Mouse (Mus musculus) G1E (cell line): Measurements from ENCODE around the gene Olfr483. TPM values are rescaled to one million over a fixed set of nuclear protein-coding genes. Genes with fewer than 3 reads are reported as not detected.

ENCODE experiments used
- ATAC-seq: 2 replicates; pipeline ENCODE4 v1.8.0; 2016; ENCODE audit warnings: mild to moderate bottlenecking; ENCODE audit not compliant: insufficient number of reproducible peaks, poor library complexity, low FRiP score, severe bottlenecking; ENCODE audit errors: extremely low read depth
- DNase-seq: peaks from one replicate; pipeline ENCODE4 v3.0.0; 2012; ENCODE audit warnings: low spot score
- H3K27me3 ChIP-seq: 2 replicates; pipeline ENCODE4 v1.6.1; 2012; ENCODE audit warnings: mild to moderate bottlenecking, low read length, inconsistent platforms; ENCODE audit not compliant: insufficient read depth
- H3K36me3 ChIP-seq: replicated peaks from 2 replicates; pipeline ENCODE3; 2012; ENCODE audit warnings: mild to moderate bottlenecking, inconsistent platforms
- H3K4me1 ChIP-seq: 2 replicates; pipeline ENCODE4 v1.6.1; 2012; ENCODE audit warnings: low read depth, low read length, inconsistent platforms, mixed read lengths; ENCODE audit not compliant: insufficient read depth
- H3K4me3 ChIP-seq: 2 replicates; pipeline ENCODE4 v1.5.1; 2012; ENCODE audit warnings: low read depth, mild to moderate bottlenecking, inconsistent platforms, low read length, moderate library complexity, mixed read lengths
- H3K9me3 ChIP-seq: replicated peaks from 2 replicates; pipeline ENCODE4 v1.6.1; 2012; ENCODE audit warnings: inconsistent platforms
- CTCF ChIP-seq: IDR thresholded peaks from 2 replicates; pipeline ENCODE4 v1.5.1; 2012; ENCODE audit warnings: low read depth, low read length, inconsistent platforms, mixed read lengths
- GATA1 ChIP-seq: IDR thresholded peaks from 2 replicates; pipeline ENCODE4 v1.6.1; 2012; ENCODE audit warnings: borderline replicate concordance, low read length, inconsistent platforms, mixed read lengths
- GATA2 ChIP-seq: IDR thresholded peaks from 2 replicates; pipeline ENCODE4 v1.6.1; 2012; ENCODE audit warnings: low read depth, low read length, inconsistent platforms, borderline replicate concordance
- POLR2AphosphoS5 ChIP-seq: IDR thresholded peaks from 2 replicates; pipeline ENCODE4 v1.6.1; 2012; ENCODE audit warnings: low read depth, low read length, inconsistent platforms; ENCODE audit not compliant: insufficient replicate concordance
- TAL1 ChIP-seq: conservative IDR thresholded peaks from 2 replicates; pipeline ENCODE4 v1.6.1; 2012; ENCODE audit warnings: low read depth, low read length, inconsistent platforms, mixed read lengths
- polyA plus RNA-seq: library from polyadenylated mRNA; stranded (reverse); fragments of >175 nt; gene quantifications from 2 replicates; pipeline ENCODE4 v1.2.3, GENCODE M21; 2012
- total RNA-seq, 2 experiments: library from RNA; stranded (forward) in 1 of 2; stranded (reverse) in 1 of 2; fragments of 200-1000 nt in 1 of 2; fragments of >200 nt in 1 of 2; fragmentation: Nextera tagmentation in 1 of 2; gene quantifications; 2 replicates each; pipeline ENCODE4 v1.2.3; 2014 to 2017

Olfr483 gene
- total RNA-seq (2014; fragmentation: Nextera tagmentation) (not detected in 2 replicates), total RNA-seq (2017) (not detected in 2 replicates), polyA plus RNA-seq (not detected in 2 replicates)

DNA sequence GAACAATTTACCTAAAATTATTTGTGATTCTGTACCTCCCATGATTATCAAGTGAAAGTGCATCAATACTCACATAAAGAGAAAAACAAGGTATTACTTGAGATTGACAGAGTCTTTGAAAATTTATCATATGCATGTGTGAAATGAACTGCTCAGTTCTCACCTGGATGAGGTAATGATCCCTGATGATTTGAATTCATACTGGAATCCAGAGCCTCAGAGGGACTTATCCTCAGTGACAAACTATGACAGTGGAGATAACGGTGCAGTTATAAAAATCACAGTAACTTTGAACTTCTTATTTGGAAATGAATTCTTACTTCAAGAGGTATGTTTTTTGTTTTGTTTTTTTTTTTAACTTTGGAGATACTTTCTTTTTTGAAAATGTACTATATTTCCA lies at the start of gene Olfr483:
Olfr483 (plus strand) TSS at position 301 of the 400 bp plus-strand sequence.
- H3K36me3 ChIP-seq, result no peaks in the 10 kb centered on the region
- DNase-seq (no peak), ATAC-seq (no peak)
- no peaks in the 10 kb centered on the region for H3K27me3 ChIP-seq
- H3K9me3 ChIP-seq, result no peaks in the 10 kb centered on the region
- no peak within 1 kb of the TSS for H3K4me3 ChIP-seq
- H3K4me1 ChIP-seq, result no peaks in the 10 kb centered on the region
- TF ChIP-seq GATA1 (no peak), TAL1 (no peak), CTCF (no peak), POLR2AphosphoS5 (no peak), GATA2 (no peak)

DNA sequence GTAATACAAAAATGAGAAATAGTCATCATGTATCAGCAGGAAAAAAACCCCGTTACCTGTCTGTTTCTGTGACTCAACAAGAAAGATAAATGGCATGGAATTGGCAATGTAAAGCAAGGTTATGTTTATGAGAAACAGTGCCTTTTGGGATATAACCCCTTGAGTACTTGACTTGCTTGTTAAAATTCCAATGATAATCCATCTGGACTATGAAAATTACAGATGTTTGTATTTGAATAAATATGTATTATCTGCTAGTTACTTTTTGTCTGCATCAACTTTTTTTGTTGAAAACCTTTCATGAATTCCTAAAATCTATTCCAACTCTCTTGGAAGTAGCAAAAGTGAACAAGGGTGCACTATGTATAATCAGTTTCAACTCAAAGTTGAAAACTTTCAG lies 33.4 kb upstream of the Olfr483 start, which contains the start of gene Olfr480:
Olfr480 (minus strand) TSS at position 101 of the 400 bp plus-strand sequence.
- DNase-seq, result no peak
- ATAC-seq, result no peak
- no peak for TF ChIP-seq POLR2AphosphoS5
- no peak for TF ChIP-seq TAL1
- TF ChIP-seq GATA2, result no peak
- TF ChIP-seq CTCF, result no peak
- no peak for TF ChIP-seq GATA1
- Histone ChIP-seq H3K4me3 (no peak within 1 kb of the TSS), H3K9me3 (peaks cover 6% of the 10 kb centered on the region), H3K4me1 (no peaks in the 10 kb centered on the region), H3K27me3 (no peaks in the 10 kb centered on the region), H3K36me3 (no peaks in the 10 kb centered on the region)

DNA sequence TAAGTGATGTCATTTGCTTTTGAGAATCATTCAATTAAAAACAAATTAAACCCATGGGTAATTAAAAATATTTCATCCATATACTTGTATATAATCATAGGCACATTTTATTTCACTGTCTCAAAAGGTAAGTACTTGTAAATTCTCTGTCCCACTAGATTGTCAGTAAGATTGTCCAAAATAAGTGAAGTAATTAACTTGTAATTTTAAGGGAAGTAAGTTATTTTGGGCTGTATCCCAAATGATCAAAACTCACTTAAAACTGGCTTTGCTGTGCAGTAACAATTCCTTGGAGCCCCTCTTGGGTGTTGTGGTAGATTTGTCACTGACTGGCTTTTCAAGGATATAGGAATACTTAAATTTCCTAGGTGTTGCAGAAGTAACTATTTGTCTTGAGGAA lies 21.1 kb upstream of the Olfr483 start, which contains the start of gene Olfr481:
Olfr481 (plus strand) TSS at position 301 of the 400 bp plus-strand sequence.
- Histone ChIP-seq H3K4me1 (no peaks in the 10 kb centered on the region), H3K27me3 (no peaks in the 10 kb centered on the region), H3K9me3 (peaks cover 9% of the 10 kb centered on the region; the same call in 1 of the 2 replicates), H3K4me3 (no peak within 1 kb of the TSS), H3K36me3 (no peaks in the 10 kb centered on the region)
- DNase-seq (no peak), ATAC-seq (no peak)
- TF ChIP-seq TAL1 (no peak), CTCF (no peak), GATA2 (no peak), GATA1 (no peak), POLR2AphosphoS5 (no peak)

DNA sequence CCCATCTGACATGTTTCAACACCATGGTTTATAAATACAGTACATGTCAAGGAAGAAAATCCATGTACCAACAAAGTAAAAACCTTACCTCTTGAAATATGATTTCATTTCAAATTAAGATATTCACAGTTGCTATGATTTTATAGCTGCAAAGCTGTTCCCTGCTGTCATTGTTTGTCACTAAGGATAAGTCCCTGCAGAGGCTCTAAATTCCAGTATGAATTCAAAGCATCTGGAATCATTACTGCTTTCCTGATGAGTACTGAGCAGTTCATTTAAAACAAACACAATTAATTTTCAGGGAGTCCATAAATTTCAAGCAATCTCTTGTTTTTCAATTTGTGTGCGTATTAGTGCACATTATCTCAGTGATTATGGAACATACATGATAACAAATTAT lies 3.2 kb upstream of the Olfr483 start, which contains the start of gene Olfr482:
Olfr482 (minus strand) TSS at position 101 of the 400 bp plus-strand sequence.
- ATAC-seq, result no peak
- H3K4me1 ChIP-seq, result no peaks in the 10 kb centered on the region
- no peaks in the 10 kb centered on the region for H3K36me3 ChIP-seq
- no peak for DNase-seq
- TF ChIP-seq POLR2AphosphoS5 (no peak), CTCF (no peak), GATA1 (no peak), GATA2 (no peak), TAL1 (no peak)
- H3K9me3 ChIP-seq, result no peaks in the 10 kb centered on the region
- no peak within 1 kb of the TSS for H3K4me3 ChIP-seq
- H3K27me3 ChIP-seq, result no peaks in the 10 kb centered on the region

DNA sequence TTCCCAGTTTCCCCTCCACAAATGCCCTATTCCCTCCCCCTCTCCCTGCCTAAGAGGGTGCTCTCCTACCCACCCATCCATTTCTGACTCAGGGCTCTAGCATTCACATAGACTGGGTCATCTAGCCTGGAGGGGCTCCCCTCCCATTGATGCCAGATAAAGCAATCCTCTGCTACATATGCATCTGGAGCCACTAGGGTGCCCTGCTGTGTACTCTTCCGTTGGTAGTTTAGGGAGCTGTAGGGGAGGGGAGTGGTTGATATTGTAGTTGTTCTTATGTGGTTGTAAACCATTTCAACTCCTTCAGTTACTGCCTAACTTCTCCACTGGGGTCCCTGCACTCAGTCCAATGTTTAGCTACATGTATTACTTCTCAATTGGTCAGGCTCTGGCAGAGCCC lies 20.0 kb downstream of the Olfr483 start:
- H3K27me3 ChIP-seq, result no peaks in the 10 kb centered on the region
- H3K4me1 ChIP-seq, result no peaks in the 10 kb centered on the region
- ATAC-seq, result no peak
- no peak for TF ChIP-seq GATA2
- no peak for TF ChIP-seq CTCF
- no peak for TF ChIP-seq GATA1
- TF ChIP-seq POLR2AphosphoS5, result no peak
- no peaks in the 10 kb centered on the region for H3K36me3 ChIP-seq
- no peak overlapping the region for H3K4me3 ChIP-seq
- no peak for DNase-seq
- H3K9me3 ChIP-seq, result no peaks in the 10 kb centered on the region; the same call in 1 of the 2 replicates

DNA sequence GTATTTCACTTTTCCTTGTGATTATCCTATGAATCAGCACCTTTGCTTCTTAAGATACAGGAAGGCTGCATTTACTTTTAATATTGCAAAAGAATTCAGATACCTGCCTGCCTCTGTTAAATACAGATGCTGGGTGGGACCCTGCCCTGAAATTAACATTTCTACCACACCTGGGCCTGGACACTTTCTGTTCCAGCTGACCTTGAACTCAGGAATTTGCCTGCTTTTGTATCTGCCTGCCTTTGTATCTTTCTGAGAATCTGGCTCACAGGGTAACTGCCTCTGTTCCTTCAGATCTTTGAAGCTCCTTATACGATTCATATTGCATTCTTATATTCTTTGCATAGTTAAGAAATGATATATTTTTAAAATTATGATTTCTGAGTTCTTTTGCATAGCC lies 20.8 kb downstream of the Olfr483 start:
- Histone ChIP-seq H3K9me3 (no peaks in the 10 kb centered on the region; the same call in 1 of the 2 replicates), H3K4me3 (no peak overlapping the region), H3K27me3 (no peaks in the 10 kb centered on the region), H3K36me3 (no peaks in the 10 kb centered on the region), H3K4me1 (no peaks in the 10 kb centered on the region)
- no peak for TF ChIP-seq TAL1
- TF ChIP-seq CTCF, result no peak
- no peak for TF ChIP-seq GATA2
- no peak for TF ChIP-seq GATA1
- TF ChIP-seq POLR2AphosphoS5, result no peak
- no peak for DNase-seq
- ATAC-seq, result no peak

DNA sequence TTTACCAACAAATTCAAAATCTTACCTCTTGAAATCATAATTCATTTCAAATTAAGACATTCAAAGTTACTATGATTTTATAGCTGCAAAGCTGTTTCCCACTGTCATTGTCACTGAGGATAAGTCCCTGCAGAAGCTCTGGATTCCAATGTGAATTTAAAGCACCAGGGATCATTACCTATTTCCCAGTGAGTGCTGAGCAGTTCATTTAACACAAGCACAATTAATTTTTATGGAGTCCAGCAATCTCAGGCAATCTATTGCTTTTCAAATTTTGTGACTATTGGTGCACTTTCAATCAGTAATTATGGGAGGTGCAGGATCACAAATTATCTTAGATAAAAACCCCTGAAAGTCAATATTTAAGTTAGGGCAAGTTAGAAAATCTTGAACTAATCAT lies 26.7 kb downstream of the Olfr483 start, which contains the start of gene Olfr484:
Olfr484 (minus strand) TSS at position 101 of the 400 bp plus-strand sequence.
- DNase-seq (no peak), ATAC-seq (no peak)
- no peaks in the 10 kb centered on the region for H3K4me1 ChIP-seq
- no peaks in the 10 kb centered on the region for H3K27me3 ChIP-seq
- H3K9me3 ChIP-seq, result no peaks in the 10 kb centered on the region
- H3K36me3 ChIP-seq, result no peaks in the 10 kb centered on the region
- no peak for TF ChIP-seq TAL1
- TF ChIP-seq GATA2, result no peak
- no peak for TF ChIP-seq POLR2AphosphoS5
- no peak for TF ChIP-seq GATA1
- TF ChIP-seq CTCF, result no peak
- H3K4me3 ChIP-seq, result no peak within 1 kb of the TSS

Other genes starting within 250 kb of the Olfr483 start
- gene Olfr472, start 202.9 kb upstream of the Olfr483 start, total RNA-seq (2014; fragmentation: Nextera tagmentation), result 0.19 TPM in 1 of 2 replicates, not detected in the other
- 0.16 and 0.17 TPM in 2 replicates for gene Olfr472, start 202.9 kb upstream of the Olfr483 start, total RNA-seq (2017)
- not detected in 2 replicates for gene Olfr472, start 202.9 kb upstream of the Olfr483 start, polyA plus RNA-seq
- not detected in 2 replicates for gene Olfr473, start 170.4 kb upstream of the Olfr483 start, total RNA-seq (2014; fragmentation: Nextera tagmentation)
- gene Olfr473, start 170.4 kb upstream of the Olfr483 start, total RNA-seq (2017), result 0.27 TPM in 1 of 2 replicates, not detected in the other
- not detected in 2 replicates for gene Olfr473, start 170.4 kb upstream of the Olfr483 start, polyA plus RNA-seq
- not detected in 2 replicates for gene Olfr474, start 146.2 kb upstream of the Olfr483 start, total RNA-seq (2014; fragmentation: Nextera tagmentation)
- 0.27 TPM in 1 of 2 replicates, not detected in the other for gene Olfr474, start 146.2 kb upstream of the Olfr483 start, total RNA-seq (2017)
- not detected in 2 replicates for gene Olfr474, start 146.2 kb upstream of the Olfr483 start, polyA plus RNA-seq
- not detected in 2 replicates for gene Olfr476, start 136.0 kb upstream of the Olfr483 start, total RNA-seq (2014; fragmentation: Nextera tagmentation)
- gene Olfr476, start 136.0 kb upstream of the Olfr483 start, total RNA-seq (2017), result 0.05 TPM in 1 of 2 replicates, not detected in the other
- not detected in 2 replicates for gene Olfr476, start 136.0 kb upstream of the Olfr483 start, polyA plus RNA-seq
- gene Olfr477, start 114.2 kb upstream of the Olfr483 start, total RNA-seq (2014; fragmentation: Nextera tagmentation), result 0.45 TPM in 1 of 2 replicates, not detected in the other
- gene Olfr477, start 114.2 kb upstream of the Olfr483 start, total RNA-seq (2017), result 0.11 TPM in 1 of 2 replicates, not detected in the other
- not detected in 2 replicates for gene Olfr477, start 114.2 kb upstream of the Olfr483 start, polyA plus RNA-seq
- gene Olfr478, start 66.9 kb upstream of the Olfr483 start, total RNA-seq (2014; fragmentation: Nextera tagmentation), result not detected in 2 replicates
- gene Olfr478, start 66.9 kb upstream of the Olfr483 start, total RNA-seq (2017), result 0.12 TPM in 1 of 2 replicates, not detected in the other
- not detected in 2 replicates for gene Olfr478, start 66.9 kb upstream of the Olfr483 start, polyA plus RNA-seq
- not detected in 2 replicates for gene Olfr479, start 50.2 kb upstream of the Olfr483 start, total RNA-seq (2014; fragmentation: Nextera tagmentation)
- 0.17 and 0.55 TPM in 2 replicates for gene Olfr479, start 50.2 kb upstream of the Olfr483 start, total RNA-seq (2017)
- not detected in 2 replicates for gene Olfr479, start 50.2 kb upstream of the Olfr483 start, polyA plus RNA-seq
- gene Olfr480, start 33.5 kb upstream of the Olfr483 start, total RNA-seq (2014; fragmentation: Nextera tagmentation), result not detected in 2 replicates
- not detected in 2 replicates for gene Olfr480, start 33.5 kb upstream of the Olfr483 start, total RNA-seq (2017)
- gene Olfr480, start 33.5 kb upstream of the Olfr483 start, polyA plus RNA-seq, result not detected in 2 replicates
- not detected in 2 replicates for gene Olfr481, start 21.0 kb upstream of the Olfr483 start, total RNA-seq (2014; fragmentation: Nextera tagmentation)
- 0.23 and 0.76 TPM in 2 replicates for gene Olfr481, start 21.0 kb upstream of the Olfr483 start, total RNA-seq (2017)
- gene Olfr481, start 21.0 kb upstream of the Olfr483 start, polyA plus RNA-seq, result not detected in 2 replicates
- gene Olfr482, start 3.3 kb upstream of the Olfr483 start, total RNA-seq (2014; fragmentation: Nextera tagmentation), result not detected in 2 replicates
- gene Olfr482, start 3.3 kb upstream of the Olfr483 start, total RNA-seq (2017), result 0.17 and 0.22 TPM in 2 replicates
- not detected in 2 replicates for gene Olfr482, start 3.3 kb upstream of the Olfr483 start, polyA plus RNA-seq
- gene Olfr484, start 26.6 kb downstream of the Olfr483 start, total RNA-seq (2014; fragmentation: Nextera tagmentation), result not detected in 2 replicates
- gene Olfr484, start 26.6 kb downstream of the Olfr483 start, total RNA-seq (2017), result 0.11 and 0.17 TPM in 2 replicates
- not detected in 2 replicates for gene Olfr484, start 26.6 kb downstream of the Olfr483 start, polyA plus RNA-seq
- gene Olfr485, start 59.0 kb downstream of the Olfr483 start, total RNA-seq (2014; fragmentation: Nextera tagmentation), result not detected in 2 replicates
- not detected in 2 replicates for gene Olfr485, start 59.0 kb downstream of the Olfr483 start, total RNA-seq (2017)
- gene Olfr485, start 59.0 kb downstream of the Olfr483 start, polyA plus RNA-seq, result not detected in 2 replicates
- gene Olfr486, start 71.9 kb downstream of the Olfr483 start, total RNA-seq (2014; fragmentation: Nextera tagmentation), result not detected in 2 replicates
- not detected in 2 replicates for gene Olfr486, start 71.9 kb downstream of the Olfr483 start, total RNA-seq (2017)
- gene Olfr486, start 71.9 kb downstream of the Olfr483 start, polyA plus RNA-seq, result not detected in 2 replicates
- gene Olfr487, start 113.8 kb downstream of the Olfr483 start, total RNA-seq (2014; fragmentation: Nextera tagmentation), result not detected in 2 replicates
- 0.06 and 0.11 TPM in 2 replicates for gene Olfr487, start 113.8 kb downstream of the Olfr483 start, total RNA-seq (2017)
- gene Olfr487, start 113.8 kb downstream of the Olfr483 start, polyA plus RNA-seq, result not detected in 2 replicates
- not detected in 2 replicates for gene Olfr488, start 157.5 kb downstream of the Olfr483 start, total RNA-seq (2014; fragmentation: Nextera tagmentation)
- 0.05 and 0.12 TPM in 2 replicates for gene Olfr488, start 157.5 kb downstream of the Olfr483 start, total RNA-seq (2017)
- not detected in 2 replicates for gene Olfr488, start 157.5 kb downstream of the Olfr483 start, polyA plus RNA-seq
- not detected in 2 replicates for gene Olfr490, start 188.1 kb downstream of the Olfr483 start, total RNA-seq (2014; fragmentation: Nextera tagmentation)
- gene Olfr490, start 188.1 kb downstream of the Olfr483 start, total RNA-seq (2017), result 0.11 TPM in 1 of 2 replicates, not detected in the other
- not detected in 2 replicates for gene Olfr490, start 188.1 kb downstream of the Olfr483 start, polyA plus RNA-seq
- not detected in 2 replicates for gene Olfr491, start 212.6 kb downstream of the Olfr483 start, total RNA-seq (2014; fragmentation: Nextera tagmentation)
- not detected in 2 replicates for gene Olfr491, start 212.6 kb downstream of the Olfr483 start, total RNA-seq (2017)
- not detected in 2 replicates for gene Olfr491, start 212.6 kb downstream of the Olfr483 start, polyA plus RNA-seq
- gene Olfr492, start 222.8 kb downstream of the Olfr483 start, total RNA-seq (2014; fragmentation: Nextera tagmentation), result not detected in 2 replicates
- 0.16 TPM in 1 of 2 replicates, not detected in the other for gene Olfr492, start 222.8 kb downstream of the Olfr483 start, total RNA-seq (2017)
- not detected in 2 replicates for gene Olfr492, start 222.8 kb downstream of the Olfr483 start, polyA plus RNA-seq
- not detected in 2 replicates for gene Olfr493, start 246.1 kb downstream of the Olfr483 start, total RNA-seq (2014; fragmentation: Nextera tagmentation)
- not detected in 2 replicates for gene Olfr493, start 246.1 kb downstream of the Olfr483 start, total RNA-seq (2017)
- not detected in 2 replicates for gene Olfr493, start 246.1 kb downstream of the Olfr483 start, polyA plus RNA-seq